Mouse (Mus musculus) thymus, adult 2 months (tissue): ENCODE results near the gene Mettl11b.

Source experiments
- CTCF ChIP-seq: fragments of 200-500 bp; IDR thresholded peaks from 2 replicates; pipeline ENCODE4 v1.5.1; 2012; ENCODE audit warnings: mild to moderate bottlenecking, control low read depth, low read length, moderate library complexity, borderline replicate concordance; ENCODE audit not compliant: control insufficient read depth, poor library complexity, insufficient read depth; ENCODE audit errors: extremely low read depth
- POLR2A ChIP-seq: fragments of 200-500 bp; IDR thresholded peaks from 2 replicates; pipeline ENCODE4 v1.6.1; 2012; ENCODE audit warnings: mild to moderate bottlenecking, low read length, control low read depth, moderate library complexity; ENCODE audit not compliant: control insufficient read depth, poor library complexity, insufficient read depth; ENCODE audit errors: extremely low read depth

- no peak for TF ChIP-seq CTCF
- TF ChIP-seq POLR2A = no peak
These were observed 54.3 kb downstream of the Mettl11b start for GRCm38 (mm10) chr1:163670702-163671101.
